Mouse (Mus musculus) T-cell, adult 2 months (primary cell): ENCODE data around the gene Atg9b.

Experiments
- DNase-seq: peaks from one replicate; pipeline ENCODE4 v3.0.0; 2022; ENCODE audit warnings: low spot score

The Atg9b gene

DNA sequence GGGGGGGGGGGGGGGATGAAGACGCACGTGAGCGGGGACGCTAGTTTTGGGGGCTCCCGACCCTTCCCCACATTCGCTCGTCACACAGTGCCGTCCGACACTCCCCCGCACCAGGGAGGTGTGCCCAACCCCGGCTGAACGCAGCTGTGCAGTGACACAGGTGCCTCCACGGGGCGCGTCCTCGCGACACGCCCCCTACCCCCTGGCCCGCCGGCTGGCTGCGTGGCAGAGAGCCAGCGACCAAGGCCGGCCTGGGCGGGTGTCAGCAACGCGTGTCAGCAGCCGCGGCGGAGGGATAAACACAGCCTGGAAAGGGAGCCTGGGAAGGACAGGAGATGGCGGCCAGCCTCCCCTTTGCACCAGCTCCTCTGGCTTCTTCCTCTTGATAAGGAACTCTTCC lies 43.4 kb downstream of the Atg9b start:
- no peak for DNase-seq

GRCm38 (mm10) chr5:24348128-24348527 lies 43.8 kb downstream of the Atg9b start:
- peak; percentile 90 for DNase-seq

DNA sequence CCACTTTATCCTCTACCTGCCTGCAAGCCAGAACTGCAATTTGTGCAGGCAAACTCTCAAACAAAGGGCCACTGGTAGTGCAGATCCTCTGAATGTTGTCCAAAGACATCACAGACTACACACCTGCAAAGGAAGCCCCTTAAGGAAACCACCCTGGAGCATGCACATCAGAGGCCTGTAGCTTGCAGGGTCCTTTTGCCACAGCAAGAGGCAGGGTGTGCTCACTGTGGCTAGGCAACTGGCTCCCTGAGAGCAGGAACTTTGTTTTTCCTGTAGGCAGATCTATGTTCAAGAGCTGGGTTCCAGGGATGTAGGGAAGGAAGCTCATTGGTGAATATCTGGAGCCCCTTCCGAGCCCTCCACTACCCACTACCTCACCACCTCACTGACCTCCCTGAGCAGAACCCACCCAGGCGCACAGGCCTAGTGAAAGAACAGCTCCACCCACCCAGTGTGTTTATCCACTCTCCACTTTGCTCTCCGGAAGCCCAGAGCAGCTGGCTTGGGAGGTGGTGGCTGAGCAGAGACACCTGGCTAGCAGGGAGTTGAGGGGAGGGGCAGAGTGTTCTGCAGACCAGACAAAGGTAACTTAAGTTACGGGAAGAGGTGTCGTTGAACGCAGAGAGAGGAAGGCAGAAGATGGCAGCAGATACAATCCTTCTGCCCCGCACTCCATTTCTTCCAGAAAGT lies 44.6 kb downstream of the Atg9b start:
- no peak for DNase-seq

DNA sequence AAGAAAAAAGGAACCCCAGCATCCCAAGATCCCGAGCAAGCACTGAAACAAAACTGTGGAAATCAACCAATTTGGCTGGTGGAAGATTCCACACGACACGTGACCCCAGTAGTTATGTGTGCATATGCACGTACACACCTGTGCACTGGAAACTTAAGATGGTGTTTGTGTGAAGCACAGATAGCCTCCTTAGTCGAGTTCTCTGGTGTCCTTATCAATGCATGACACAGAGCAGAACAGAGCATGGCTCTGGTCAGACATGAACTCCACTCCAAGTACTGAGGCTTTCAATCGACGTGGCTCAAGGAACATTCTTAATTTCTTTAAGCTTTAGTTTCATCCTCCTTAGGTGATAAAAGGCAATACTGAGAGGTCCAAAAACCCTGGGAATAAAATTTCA lies 45.6 kb downstream of the Atg9b start:
- no peak for DNase-seq

DNA sequence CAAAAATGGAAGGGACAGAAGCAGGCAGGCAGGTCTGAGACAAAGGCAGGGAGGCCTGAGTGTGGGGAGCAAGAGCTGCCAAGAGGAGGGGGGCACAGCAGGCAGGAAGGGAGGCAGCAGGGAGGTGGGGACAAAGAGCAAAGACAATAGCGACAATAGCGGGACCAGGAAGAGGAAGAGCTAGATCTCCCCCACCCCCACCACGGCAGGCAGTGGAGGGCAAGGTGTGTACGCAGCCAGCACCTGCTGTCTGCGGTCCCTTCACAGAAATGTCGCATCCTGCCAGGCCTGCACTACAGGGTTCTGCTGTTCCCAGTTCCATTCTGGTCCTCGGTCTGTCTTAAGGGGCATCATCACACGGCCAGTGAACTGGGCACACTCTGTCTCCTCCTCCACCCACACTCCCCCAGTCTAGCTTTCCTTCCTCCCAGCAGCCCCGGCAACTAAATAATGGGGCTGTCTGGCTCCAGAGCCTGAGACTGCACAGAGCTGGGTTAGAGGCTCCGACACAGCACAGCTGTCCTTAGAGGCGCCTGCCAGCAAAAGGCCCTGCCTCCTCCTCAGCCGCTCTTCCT lies 47.4 kb downstream of the Atg9b start:
- peak; percentile 69 for DNase-seq

DNA sequence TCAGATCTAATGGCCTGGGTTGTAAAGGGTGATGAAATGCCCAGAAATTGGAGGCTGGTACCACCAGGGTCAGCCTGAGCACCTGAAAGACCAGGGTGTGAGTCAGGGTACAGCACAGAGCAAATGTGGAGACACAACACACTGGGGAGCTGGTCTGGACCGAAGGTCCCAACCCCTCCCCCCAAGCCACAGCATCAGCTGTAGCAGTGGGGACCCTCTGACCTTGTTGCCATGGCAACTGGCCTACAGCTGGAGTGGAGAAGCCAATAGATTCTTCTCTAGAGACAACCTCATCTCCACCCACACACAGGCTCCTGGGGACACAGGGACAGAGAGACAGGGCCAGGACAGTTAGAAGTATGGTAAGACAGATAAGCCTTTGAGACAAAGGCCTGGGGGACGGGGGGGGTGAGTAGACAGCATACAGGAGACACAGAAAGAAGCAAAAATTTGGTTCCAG lies 47.9 kb downstream of the Atg9b start:
- no peak for DNase-seq

- DNase-seq = no peak
Measured at GRCm38 (mm10) chr5:24343379-24343778, 48.6 kb downstream of the Atg9b start.

- no peak for DNase-seq
Measured at GRCm38 (mm10) chr5:24342966-24343365, 49.0 kb downstream of the Atg9b start.

GRCm38 (mm10) chr5:24342205-24342963 lies 49.6 kb downstream of the Atg9b start:
- DNase-seq = no peak

- DNase-seq = no peak
Measured at GRCm38 (mm10) chr5:24337821-24338220, 54.1 kb downstream of the Atg9b start.

GRCm38 (mm10) chr5:24337366-24337765 lies 54.6 kb downstream of the Atg9b start:
- no peak for DNase-seq

DNA sequence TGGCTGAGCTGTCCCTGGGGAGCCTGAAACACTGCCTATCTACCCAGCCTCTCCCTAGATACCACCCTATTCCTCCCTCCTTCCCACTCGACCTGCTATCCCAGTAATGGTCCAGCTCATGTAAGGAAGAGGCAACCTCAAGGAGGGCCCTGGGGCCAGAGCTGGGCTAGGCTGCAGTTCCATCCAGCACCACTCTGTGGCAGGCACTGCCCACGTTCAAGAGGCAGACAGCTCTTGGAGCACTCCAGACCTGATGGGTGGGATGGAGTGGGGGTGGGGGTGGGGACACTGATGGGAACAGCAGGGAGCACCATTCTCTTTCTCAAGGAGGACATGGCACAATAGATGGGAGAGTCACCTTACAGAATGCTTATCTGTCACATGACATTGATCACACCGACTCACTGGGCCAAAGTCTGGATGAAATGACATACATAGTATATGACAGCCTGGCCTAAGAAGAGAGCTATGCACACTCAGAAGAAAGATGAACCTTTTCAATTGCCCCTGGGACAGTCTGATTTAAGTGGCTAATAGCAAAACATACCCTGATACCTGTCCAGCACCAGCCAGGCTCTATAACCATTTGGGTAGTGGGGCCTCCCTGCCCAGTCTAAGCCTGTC lies 55.9 kb downstream of the Atg9b start:
- no peak for DNase-seq

DNA sequence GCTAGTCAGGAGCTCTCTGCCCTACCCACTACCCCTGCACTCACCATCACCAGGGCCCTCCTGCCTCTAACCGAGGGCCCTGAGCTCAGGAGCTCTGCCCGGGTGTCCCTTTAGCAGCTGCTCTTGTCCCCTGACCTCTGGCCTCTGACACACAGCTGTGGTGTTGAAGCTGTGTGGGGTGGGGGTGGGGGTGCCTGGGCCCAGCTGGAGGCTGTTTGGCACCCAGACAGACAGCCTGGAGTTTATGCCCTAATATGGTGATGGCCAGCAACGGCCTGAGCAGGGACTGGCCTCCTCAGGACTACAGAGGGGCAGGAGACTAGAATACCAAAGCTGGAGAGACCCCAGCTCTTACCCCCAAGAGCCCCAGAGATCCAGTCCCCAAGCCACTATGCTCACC lies 57.2 kb downstream of the Atg9b start:
- DNase-seq = no peak
